Mouse (Mus musculus) small intestine, adult 2 months (tissue): ENCODE results near the gene Rtraf. TPM values are rescaled to one million over a fixed set of nuclear protein-coding genes. Genes with fewer than 3 reads are reported as not detected.

Source experiments
- H3K27ac ChIP-seq: fragments of 200-500 bp; 2 replicates; pipeline ENCODE4 v1.5.1; 2012; ENCODE audit warnings: low read depth, low read length, control low read depth, inconsistent platforms; ENCODE audit not compliant: insufficient read depth
- H3K27me3 ChIP-seq: fragments of 200-500 bp; 2 replicates; pipeline ENCODE4 v1.6.1; 2012; ENCODE audit warnings: mild to moderate bottlenecking, moderate library complexity, low read length, inconsistent platforms; ENCODE audit not compliant: control insufficient read depth, insufficient read depth
- H3K36me3 ChIP-seq: fragments of 200-500 bp; 2 replicates; pipeline ENCODE4 v1.6.1; 2012; ENCODE audit warnings: mild to moderate bottlenecking, low read length, control low read depth, inconsistent platforms; ENCODE audit not compliant: control insufficient read depth, insufficient read depth
- H3K4me1 ChIP-seq: fragments of 200-500 bp; 2 replicates; pipeline ENCODE4 v1.6.1; 2012; ENCODE audit warnings: low read length, inconsistent platforms, mixed read lengths; ENCODE audit not compliant: control insufficient read depth, insufficient read depth, insufficient read length
- H3K4me3 ChIP-seq: fragments of 200-500 bp; 2 replicates; pipeline ENCODE4 v1.5.1; 2012; ENCODE audit warnings: low read depth, mild to moderate bottlenecking, control low read depth, inconsistent platforms, low read length, moderate library complexity
- CTCF ChIP-seq: fragments of 200-500 bp; IDR thresholded peaks from 2 replicates; pipeline ENCODE4 v1.5.1; 2012; ENCODE audit warnings: low read depth, mild to moderate bottlenecking, control low read depth, inconsistent platforms, low read length, moderate library complexity, mixed read lengths; ENCODE audit not compliant: insufficient replicate concordance, insufficient read length; ENCODE audit errors: extremely low read depth
- POLR2A ChIP-seq: fragments of 200-500 bp; IDR thresholded peaks from 2 replicates; pipeline ENCODE4 v1.6.1; 2012; ENCODE audit warnings: low read depth, mild to moderate bottlenecking, control low read depth, inconsistent platforms, low read length, moderate library complexity
- WGBS: fragments of 180-500 bp; shearing (Covaris S2); methylation state at CpG from one replicate; pipeline ENCODE4 v1.1.7; 2018; 5-methylcytosine and 5-hydroxymethylcytosine counted together
- polyA plus RNA-seq: library from polyadenylated mRNA; depleted of rRNA; stranded (reverse); fragments of >200 nt; gene quantifications from 2 replicates; pipeline ENCODE4 v1.2.3, GENCODE M21; 2012; rRNA removed

The Rtraf gene
- polyA plus RNA-seq, 1 experiment, result 17.5 TPM

DNA sequence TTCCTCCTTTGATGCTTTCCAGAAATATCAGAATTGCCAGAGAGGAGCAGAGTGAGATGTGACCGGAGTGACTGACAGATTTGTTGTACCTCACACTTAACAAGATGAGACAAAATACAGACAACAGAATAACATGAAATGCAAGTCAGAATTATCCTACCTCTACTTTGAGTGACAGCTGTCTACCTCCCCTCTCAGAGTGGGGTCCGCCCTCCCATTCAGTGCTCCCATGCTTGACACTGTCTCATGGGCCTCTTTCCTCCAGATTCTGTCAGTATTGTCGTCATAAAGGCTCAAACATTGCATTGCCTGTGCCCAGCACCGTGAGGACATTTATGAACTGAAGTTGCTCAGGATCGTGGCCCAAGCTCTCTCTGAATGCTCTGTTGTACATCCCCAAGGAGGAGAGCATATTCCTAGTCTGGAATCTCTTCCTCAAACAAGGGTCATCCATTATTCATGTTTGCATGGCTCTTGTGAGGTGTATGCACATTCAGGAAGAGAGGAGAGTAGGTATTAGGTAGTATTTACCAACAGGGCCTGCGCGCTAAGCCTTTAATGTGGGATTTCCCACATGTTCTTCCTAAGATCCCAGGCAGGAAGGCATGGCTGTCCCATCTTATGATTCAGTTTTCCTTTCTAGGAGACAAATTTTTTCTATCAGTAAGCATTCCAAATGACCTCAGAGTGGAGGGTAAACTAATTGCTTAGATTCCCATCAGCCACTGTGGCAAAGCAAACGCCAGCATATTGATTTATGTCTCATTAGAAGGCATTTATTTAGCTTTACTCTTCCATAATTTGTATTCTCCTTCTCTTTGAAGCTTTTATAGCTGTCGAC, 57.9 kb downstream of the Rtraf start:
- Histone ChIP-seq H3K27me3 (no peaks in the 10 kb centered on the region), H3K36me3 (peaks cover 6% of the 10 kb centered on the region; the same call in 1 of the 2 replicates), H3K27ac (no peak overlapping the region), H3K4me3 (no peak overlapping the region), H3K4me1 (0 out of 2 replicates have a peak, but pooled peaks cover 2% of the 10 kb centered on the region)
- 78% methylated on average over 9 of the region's 9 CpGs for WGBS
- TF ChIP-seq POLR2A, result no peak
- no peak for TF ChIP-seq CTCF

DNA sequence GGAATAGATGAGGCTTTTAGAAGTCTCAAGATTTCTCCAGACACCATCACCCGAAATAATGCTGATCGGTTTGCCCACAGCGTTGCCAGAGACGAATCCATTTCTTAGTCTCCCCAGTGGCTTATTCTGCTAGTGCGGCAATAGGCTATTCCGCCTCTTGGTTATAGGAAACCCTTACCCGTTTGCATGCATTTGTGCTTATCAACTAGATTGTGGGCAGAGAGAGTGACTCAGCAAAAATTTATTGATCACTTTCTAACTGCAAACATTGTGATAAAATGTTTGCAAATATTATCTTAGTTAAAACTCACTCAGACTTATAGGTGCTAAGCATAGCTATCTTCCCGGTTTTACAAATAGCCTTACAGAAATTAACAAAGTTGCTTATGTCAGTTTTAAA, 59.3 kb downstream of the Rtraf start:
- WGBS, result 68% methylated on average over 8 of the region's 8 CpGs
- H3K27ac ChIP-seq, result no peak overlapping the region
- no peak overlapping the region for H3K4me3 ChIP-seq
- H3K27me3 ChIP-seq, result no peaks in the 10 kb centered on the region
- no peak for TF ChIP-seq POLR2A
- TF ChIP-seq CTCF, result no peak
- peaks cover 6% of the 10 kb centered on the region; the same call in 1 of the 2 replicates for H3K36me3 ChIP-seq
- 0 out of 2 replicates have a peak, but pooled peaks cover 2% of the 10 kb centered on the region for H3K4me1 ChIP-seq

DNA sequence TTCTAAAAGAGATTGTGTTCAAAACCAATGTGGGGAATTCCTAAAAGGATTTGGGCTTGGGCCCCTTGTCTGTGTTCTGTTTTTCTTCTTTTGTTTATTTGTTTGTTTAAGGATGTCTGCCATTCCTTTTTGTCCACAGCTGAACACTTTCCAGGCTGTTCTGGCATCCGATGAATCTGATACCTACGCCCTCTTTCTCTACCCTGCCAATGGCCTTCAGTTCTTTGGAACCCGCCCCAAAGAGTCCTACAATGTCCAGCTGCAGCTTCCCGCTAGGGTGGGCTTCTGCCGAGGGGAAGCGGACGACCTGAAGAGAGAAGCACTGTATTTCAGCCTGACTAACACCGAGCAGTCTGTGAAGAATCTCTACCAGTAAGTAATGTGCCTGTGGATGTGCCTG, 60.1 kb downstream of the Rtraf start:
- Histone ChIP-seq H3K4me3 (no peak overlapping the region), H3K4me1 (0 out of 2 replicates have a peak, but pooled peaks cover 2% of the 10 kb centered on the region), H3K36me3 (peaks cover 6% of the 10 kb centered on the region; the same call in 1 of the 2 replicates), H3K27ac (no peak overlapping the region), H3K27me3 (no peaks in the 10 kb centered on the region)
- WGBS, result 83% methylated on average over 8 of the region's 8 CpGs
- no peak for TF ChIP-seq CTCF
- TF ChIP-seq POLR2A, result no peak

DNA sequence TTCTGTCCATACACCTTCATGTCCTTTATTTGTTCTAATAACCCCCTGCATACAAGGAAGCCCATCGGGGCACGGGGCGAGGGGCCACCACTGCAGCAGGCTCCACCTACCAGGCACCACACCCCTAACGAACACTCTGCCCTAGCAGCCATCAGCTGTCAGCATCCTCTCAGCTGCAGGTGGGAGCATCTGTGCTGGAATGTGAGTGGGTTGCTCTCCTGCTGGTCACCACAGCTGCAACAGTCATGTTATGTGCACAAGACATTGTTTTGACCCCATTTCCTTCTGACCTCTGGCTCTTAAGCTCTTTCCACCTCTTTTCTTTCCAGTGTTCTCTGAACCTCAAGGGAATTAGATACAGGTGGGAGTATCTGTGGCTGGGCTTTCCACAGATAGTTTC, 61.6 kb downstream of the Rtraf start:
- WGBS, result 57% methylated on average over 4 of the region's 4 CpGs
- 0 out of 2 replicates have a peak, but pooled peaks cover 2% of the 10 kb centered on the region for H3K4me1 ChIP-seq
- no peak overlapping the region for H3K27ac ChIP-seq
- H3K36me3 ChIP-seq, result peaks cover 3% of the 10 kb centered on the region; the same call in 1 of the 2 replicates
- no peaks in the 10 kb centered on the region for H3K27me3 ChIP-seq
- H3K4me3 ChIP-seq, result no peak overlapping the region
- TF ChIP-seq CTCF (no peak), POLR2A (no peak)

Other genes with a start within 250 kb of the Rtraf start
- 0.05 and 0.10 TPM in 2 replicates for gene Gm2237, start 238.7 kb downstream of the Rtraf start, polyA plus RNA-seq
- gene Gm5458, start 221.2 kb downstream of the Rtraf start, polyA plus RNA-seq, result not detected in 2 replicates
- 5.7 and 10.5 TPM in 2 replicates for gene Nid2, start 72.6 kb downstream of the Rtraf start, polyA plus RNA-seq
- gene Gng2, start 153.8 kb upstream of the Rtraf start, polyA plus RNA-seq, result 8.3 and 9.9 TPM in 2 replicates